Mouse (Mus musculus) left cerebral cortex, postnatal 4 days (tissue): ENCODE results near the gene Lyrm7. TPM values are rescaled to one million over a fixed set of nuclear protein-coding genes. Genes with fewer than 3 reads are reported as not detected.

Source experiments
- DNase-seq: peaks from one replicate; pipeline ENCODE4 v3.0.0-alpha.2; 2022
- intact Hi-C: fragments of 180-260 bp; cut with DNase I; formaldehyde crosslinking; loops from one replicate; pipeline ENCODE4 v1.15.1; 2025
- total RNA-seq, 2 experiments: library from RNA; stranded (reverse); gene quantifications; 2 replicates each; pipeline ENCODE4 v1.2.3; 2021

The Lyrm7 gene
- total RNA-seq, 2 experiments from 2014 or later, result 17.5 to 26.2 TPM

GRCm38 (mm10) chr11:54882671-54883070 lies 22.0 kb upstream of the Lyrm7 start:
- intact Hi-C loops, result loop anchor here (5.0 kb wide), 1 partner anchor 275 kb away; no protein-coding TSS in a partner anchor

GRCm38 (mm10) chr11:54881051-54881474 lies 20.3 kb upstream of the Lyrm7 start:
- intact Hi-C loops, result loop anchor here (5.0 kb wide), 1 partner anchor 276 kb away; no protein-coding TSS in a partner anchor
- no peak for DNase-seq

More at GRCm38 (mm10) chr11:54882671-54883070, 22.0 kb upstream of the Lyrm7 start:
- DNase-seq, result no peak

- DNase-seq, result no peak
- intact Hi-C loops, result loop anchor here (5.0 kb wide), 2 partner anchors 102 to 277 kb away; no protein-coding TSS in a partner anchor
These were observed 19.2 kb upstream of the Lyrm7 start for GRCm38 (mm10) chr11:54879922-54880321.

GRCm38 (mm10) chr11:54879434-54879833 lies 18.7 kb upstream of the Lyrm7 start:
- peak; percentile 34 for DNase-seq
- intact Hi-C loops, result loop anchor here (5.0 kb wide), 1 partner anchor 103 kb away; no protein-coding TSS in a partner anchor

GRCm38 (mm10) chr11:54878893-54879292 lies 18.2 kb upstream of the Lyrm7 start:
- DNase-seq, result no peak
- intact Hi-C loops, result loop anchor here (5.0 kb wide), 1 partner anchor 103 kb away; no protein-coding TSS in a partner anchor

- no peak for DNase-seq
- intact Hi-C loops, result loop anchor here (5.0 kb wide), 1 partner anchor 106 kb away; no protein-coding TSS in a partner anchor
These were observed 15.3 kb upstream of the Lyrm7 start for GRCm38 (mm10) chr11:54876031-54876430.

GRCm38 (mm10) chr11:54871831-54872537 lies 11.3 kb upstream of the Lyrm7 start:
- intact Hi-C loops, result no loop called here
- no peak for DNase-seq

GRCm38 (mm10) chr11:54869318-54869717 lies 8.6 kb upstream of the Lyrm7 start:
- no peak for DNase-seq
- intact Hi-C loops, result loop anchor here (10.0 kb wide), 2 partner anchors 305 to 345 kb away; partner anchors contain the start of gene Rapgef6

- DNase-seq, result no peak
- intact Hi-C loops, result loop anchor here (10.0 kb wide), 2 partner anchors 304 to 344 kb away; partner anchors contain the start of gene Rapgef6
These were observed 7.7 kb upstream of the Lyrm7 start for GRCm38 (mm10) chr11:54868445-54868844.

GRCm38 (mm10) chr11:54867903-54868434 lies 7.3 kb upstream of the Lyrm7 start:
- no peak for DNase-seq
- intact Hi-C loops, result loop anchor here (10.0 kb wide), 2 partner anchors 303 to 343 kb away; partner anchors contain the start of gene Rapgef6

- intact Hi-C loops, result loop anchor here (10.0 kb wide), 2 partner anchors 302 to 342 kb away; partner anchors contain the start of gene Rapgef6
- peak; percentile 27 for DNase-seq
These were observed 6.3 kb upstream of the Lyrm7 start for GRCm38 (mm10) chr11:54867049-54867385.

- peak; percentile 94 for DNase-seq
- intact Hi-C loops, result loop anchor here (10.0 kb wide), 2 partner anchors 302 to 342 kb away; partner anchors contain the start of gene Rapgef6
These were observed 5.7 kb upstream of the Lyrm7 start, which contains the start of gene Hint1 for GRCm38 (mm10) chr11:54866119-54867048. Hint1 (plus strand) TSS chr11:54866383.

GRCm38 (mm10) chr11:54865330-54866085 lies 4.8 kb upstream of the Lyrm7 start:
- intact Hi-C loops, result loop anchor here (10.0 kb wide), 2 partner anchors 301 to 341 kb away; partner anchors contain the start of gene Rapgef6
- DNase-seq, result no peak

GRCm38 (mm10) chr11:54862621-54863520 lies 2.2 kb upstream of the Lyrm7 start:
- peak; percentile 53 for DNase-seq
- intact Hi-C loops, result loop anchor here (5.0 to 10.0 kb wide), 4 partner anchors 76 to 338 kb away; partner anchors contain the start of genes Cdc42se2 and Rapgef6

- intact Hi-C loops, result loop anchor here (5.0 to 10.0 kb wide), 4 partner anchors 74 to 337 kb away; partner anchors contain the start of genes Cdc42se2 and Rapgef6
- no peak for DNase-seq
These were observed 1.0 kb upstream of the Lyrm7 start for GRCm38 (mm10) chr11:54861471-54862420.

GRCm38 (mm10) chr11:54859322-54860165 lies 1.2 kb downstream of the Lyrm7 start:
- DNase-seq, result no peak
- intact Hi-C loops, result loop anchor here (5.0 to 10.0 kb wide), 4 partner anchors 72 to 335 kb away; partner anchors contain the start of genes Cdc42se2 and Rapgef6
